Mouse (Mus musculus) B cell, adult 67 days (primary cell): Measurements from ENCODE around the gene Rnft2. TPM values are rescaled to one million over a fixed set of nuclear protein-coding genes. Genes with fewer than 3 reads are reported as not detected.

Experiments
- total RNA-seq, 2 experiments: library from RNA; stranded (reverse); gene quantifications; 4 replicates each; pipeline ENCODE4 v1.2.4; 2023

The Rnft2 gene
- 1 to 10 TPM; 2.5 to 2.6 TPM for total RNA-seq

GRCm38 (mm10) chr5:118244606-118245443, at the start of gene Rnft2, which contains the start of gene 2410131K14Rik:
Rnft2 (minus strand) TSS chr5:118245116.
2410131K14Rik (plus strand) TSS chr5:118245227.

GRCm38 (mm10) chr5:118164581-118164980, 80.3 kb downstream of the Rnft2 start, which contains the start of gene Hrk:
Hrk (plus strand) TSS chr5:118164648.

GRCm38 (mm10) chr5:118154839-118155564, 89.9 kb downstream of the Rnft2 start, which contains the start of gene Fbxw8:
Fbxw8 (minus strand) TSS chr5:118155464.

Other genes with a start within 250 kb of the Rnft2 start
- gene Tesc, start 217.4 kb downstream of the Rnft2 start, total RNA-seq: not detected
- gene Fbxw8, start 89.7 kb downstream of the Rnft2 start, total RNA-seq: 10 to 100 TPM; 19.2 to 20.3 TPM
- not detected for gene Hrk, start 80.5 kb downstream of the Rnft2 start, total RNA-seq
- 10 to 100 TPM in 1 of 2 experiments, 1 to 10 TPM in 1; 9.4 to 10.7 TPM for gene 2410131K14Rik, start 111 bp upstream of the Rnft2 start, total RNA-seq